Mouse (Mus musculus) ovary, postnatal 36 days (tissue): ENCODE results near the gene Cops7a.

Experiments
- DNase-seq: peaks from one replicate; pipeline ENCODE4 v3.0.0; 2022; ENCODE audit warnings: low spot score, mixed read lengths

The Cops7a gene

GRCm38 (mm10) chr6:124958127-124958526 is 7.2 kb downstream of the Cops7a start:
- no peak for DNase-seq

- DNase-seq, result no peak
Observed at GRCm38 (mm10) chr6:124955212-124955611, 10.1 kb downstream of the Cops7a start.

- DNase-seq, result no peak
Observed at GRCm38 (mm10) chr6:124953991-124954715, 11.2 kb downstream of the Cops7a start.

GRCm38 (mm10) chr6:124943526-124943925 is 21.8 kb downstream of the Cops7a start:
- DNase-seq, result no peak

GRCm38 (mm10) chr6:124941679-124942078 is 23.7 kb downstream of the Cops7a start:
- DNase-seq, result no peak

- DNase-seq, result no peak
Observed at GRCm38 (mm10) chr6:124938554-124938953, 26.8 kb downstream of the Cops7a start.

GRCm38 (mm10) chr6:124937493-124937892 is 27.8 kb downstream of the Cops7a start:
- no peak for DNase-seq

GRCm38 (mm10) chr6:124936681-124937080 is 28.7 kb downstream of the Cops7a start:
- DNase-seq, result no peak

- no peak for DNase-seq
Observed at GRCm38 (mm10) chr6:124934670-124935069, 30.7 kb downstream of the Cops7a start.

GRCm38 (mm10) chr6:124933127-124933526 is 32.2 kb downstream of the Cops7a start:
- DNase-seq, result no peak

- no peak for DNase-seq
Observed at GRCm38 (mm10) chr6:124932314-124932695, 33.0 kb downstream of the Cops7a start.

- DNase-seq, result no peak
Observed at GRCm38 (mm10) chr6:124931525-124932313, 33.6 kb downstream of the Cops7a start.

- peak; percentile 99 for DNase-seq
Observed at GRCm38 (mm10) chr6:124930754-124931524, 34.4 kb downstream of the Cops7a start, which contains the start of gene Mlf2. TSS of gene Mlf2 (plus strand) at chr6:124931386.

- DNase-seq, result no peak
Observed at GRCm38 (mm10) chr6:124930231-124930630, 35.1 kb downstream of the Cops7a start.

GRCm38 (mm10) chr6:124925941-124926340 is 39.4 kb downstream of the Cops7a start:
- no peak for DNase-seq

- no peak for DNase-seq
Observed at GRCm38 (mm10) chr6:124925173-124925793, 40.1 kb downstream of the Cops7a start.

GRCm38 (mm10) chr6:124921539-124921938 is 43.8 kb downstream of the Cops7a start:
- no peak for DNase-seq

GRCm38 (mm10) chr6:124920318-124921085 is 44.8 kb downstream of the Cops7a start:
- no peak for DNase-seq

- peak; percentile 91 for DNase-seq
Observed at GRCm38 (mm10) chr6:124919695-124920317, 45.5 kb downstream of the Cops7a start, which contains the start of gene Ptms. TSS of gene Ptms (minus strand) at chr6:124920103.

- DNase-seq, result no peak
Observed at GRCm38 (mm10) chr6:124918890-124919627, 46.3 kb downstream of the Cops7a start.
